Comparison of ENCODE assay signal across 14 mouse cellular contexts in the genomic region with DNA sequence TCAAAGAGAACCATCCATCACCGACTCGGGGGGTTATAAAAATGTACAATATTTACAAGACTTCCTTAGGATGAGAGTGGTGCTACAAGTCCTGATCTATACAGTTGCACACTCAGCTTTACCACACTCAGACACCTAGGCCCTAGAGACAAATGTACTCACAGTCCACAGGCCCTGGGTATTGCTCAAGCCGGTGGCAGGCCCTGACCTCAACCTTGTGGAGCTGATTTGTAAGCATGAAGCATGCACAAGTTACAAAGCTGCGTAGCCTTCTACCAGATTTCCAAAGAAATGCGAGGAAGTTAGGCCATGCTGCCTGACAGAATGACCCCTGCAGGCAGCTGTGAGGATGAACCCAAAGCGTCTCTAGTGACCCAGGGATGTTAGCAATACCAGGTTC.
"Had no signal": no experiment of that assay in that cellular context is flagged by ENCODE, and none has a peak within 500 bp of the region (broad histone marks: within the 10 kb centered on the region; RNA-seq: fewer than 3 reads in every experiment).

No protein-coding gene starts in this region.

- H3K27me3 ChIP-seq: kidney, embryonic 15.5 days; limb, embryonic 15.5 days; neural tube, embryonic 15.5 days had no signal

- DNase-seq: kidney, adult 2 months; layer of hippocampus, adult 9-11 months; layer of hippocampus, postnatal 36 days; lung, adult 18-20 months; midbrain, embryonic 14.5 days; right cerebral cortex, adult 18-20 months; right cerebral cortex, postnatal 25 days; thymus, postnatal 14 days had no signal

- H3K4me3 ChIP-seq: kidney, embryonic 15.5 days; limb, embryonic 15.5 days; midbrain, embryonic 10.5 days; myocyte; neural tube, embryonic 15.5 days had no signal

- H3K9me3 ChIP-seq: kidney, embryonic 15.5 days; limb, embryonic 15.5 days; midbrain, embryonic 10.5 days; neural tube, embryonic 15.5 days had no signal

- H3K36me3 ChIP-seq: kidney, embryonic 15.5 days; midbrain, embryonic 10.5 days; neural tube, embryonic 15.5 days had no signal

- H3K4me1 ChIP-seq: neural tube, embryonic 15.5 days had no signal

- H3K4me2 ChIP-seq: kidney, embryonic 15.5 days; limb, embryonic 15.5 days; neural tube, embryonic 15.5 days had no signal

- H3K27ac ChIP-seq: kidney, embryonic 15.5 days; limb, embryonic 15.5 days; midbrain, embryonic 10.5 days; neural tube, embryonic 15.5 days; stomach, postnatal 0 days had no signal

- H3K9ac ChIP-seq: kidney, embryonic 15.5 days; limb, embryonic 15.5 days; neural tube, embryonic 15.5 days had no signal
